Mouse (Mus musculus) limb, embryonic 14.5 days (tissue): Measurements from ENCODE around the gene Tapbp. TPM values are rescaled to one million over a fixed set of nuclear protein-coding genes. Genes with fewer than 3 reads are reported as not detected.
A peak's percentile ranks its signal among the peaks of the same experiment; 100 is the strongest.

ENCODE experiments used
- ATAC-seq: fragments of 200-750 bp; cut with Nextera tagmentation; 2 replicates; pipeline ENCODE4 v1.8.0; 2017; ENCODE audit warnings: low read depth, moderate number of reproducible peaks, moderate TSS enrichment; ENCODE audit not compliant: low FRiP score
- DNase-seq: peaks from one replicate; pipeline ENCODE4 v3.0.0-alpha.2; 2015; ENCODE audit warnings: low spot score
- H3K27ac ChIP-seq: fragments of 300-500 bp; sonication (generic); replicated peaks from 2 replicates; pipeline ENCODE4 v1.5.1; 2014; ENCODE audit warnings: low read depth, mild to moderate bottlenecking, low read length, moderate library complexity, mixed read lengths
- H3K27me3 ChIP-seq: fragments of 300-500 bp; sonication (generic); 2 replicates; pipeline ENCODE4 v1.6.1; 2014; ENCODE audit warnings: low read length, mixed read lengths; ENCODE audit not compliant: control insufficient read depth, insufficient read depth
- H3K36me3 ChIP-seq: fragments of 300-500 bp; sonication (generic); 2 replicates; pipeline ENCODE4 v1.6.1; 2014; ENCODE audit warnings: mild to moderate bottlenecking, low read length, moderate library complexity, mixed read lengths; ENCODE audit not compliant: control insufficient read depth, insufficient read depth
- H3K4me1 ChIP-seq: fragments of 300-500 bp; sonication (generic); 2 replicates; pipeline ENCODE4 v1.6.1; 2014; ENCODE audit warnings: antibody characterized with exemption, low read length, mixed read lengths; ENCODE audit not compliant: control insufficient read depth, insufficient read depth
- H3K4me2 ChIP-seq: fragments of 300-500 bp; sonication (generic); replicated peaks from 2 replicates; pipeline ENCODE4 v1.6.1; 2014; ENCODE audit warnings: low read depth, mild to moderate bottlenecking, low read length, moderate library complexity; ENCODE audit not compliant: severe bottlenecking
- H3K4me3 ChIP-seq: fragments of 300-500 bp; sonication (generic); replicated peaks from 2 replicates; pipeline ENCODE4 v1.5.1; 2014; ENCODE audit warnings: low read length
- H3K9ac ChIP-seq: fragments of 300-500 bp; sonication (generic); 2 replicates; pipeline ENCODE4 v1.6.1; 2014; ENCODE audit warnings: mild to moderate bottlenecking, low read depth, low read length, moderate library complexity; ENCODE audit not compliant: severe bottlenecking
- H3K9me3 ChIP-seq: fragments of 300-500 bp; sonication (generic); 2 replicates; pipeline ENCODE4 v1.6.1; 2016; ENCODE audit warnings: low read length; ENCODE audit not compliant: control insufficient read depth
- POLR2A ChIP-seq: fragments of 200-500 bp; IDR thresholded peaks from 2 replicates; pipeline ENCODE4 v1.8.0; 2012; ENCODE audit warnings: inconsistent platforms, mild to moderate bottlenecking, moderate library complexity, borderline replicate concordance; ENCODE audit not compliant: insufficient read depth, insufficient read length; ENCODE audit errors: extremely low read depth
- WGBS: fragments of 180-500 bp; shearing (Covaris S2); extraction: QIAGEN DNeasy Blood & Tissue Kit; methylation state at CpG from one replicate; pipeline ENCODE4 v1.1.7; 2014; 5-methylcytosine and 5-hydroxymethylcytosine counted together
- polyA plus RNA-seq, 2 experiments: library from polyadenylated mRNA; depleted of rRNA in 1 of 2; stranded (reverse) in 1 of 2; unstranded in 1 of 2; fragments of >200 nt; fragmentation: Nextera tagmentation in 1 of 2; extraction: Ambion mirVana in 1 of 2; gene quantifications; 2 replicates each; pipeline versions ENCODE4 v1.2.1 to v1.2.3; 2012 to 2014

Gene Tapbp
- polyA plus RNA-seq, 2 experiments, result 18.7 to 28.9 TPM

DNA sequence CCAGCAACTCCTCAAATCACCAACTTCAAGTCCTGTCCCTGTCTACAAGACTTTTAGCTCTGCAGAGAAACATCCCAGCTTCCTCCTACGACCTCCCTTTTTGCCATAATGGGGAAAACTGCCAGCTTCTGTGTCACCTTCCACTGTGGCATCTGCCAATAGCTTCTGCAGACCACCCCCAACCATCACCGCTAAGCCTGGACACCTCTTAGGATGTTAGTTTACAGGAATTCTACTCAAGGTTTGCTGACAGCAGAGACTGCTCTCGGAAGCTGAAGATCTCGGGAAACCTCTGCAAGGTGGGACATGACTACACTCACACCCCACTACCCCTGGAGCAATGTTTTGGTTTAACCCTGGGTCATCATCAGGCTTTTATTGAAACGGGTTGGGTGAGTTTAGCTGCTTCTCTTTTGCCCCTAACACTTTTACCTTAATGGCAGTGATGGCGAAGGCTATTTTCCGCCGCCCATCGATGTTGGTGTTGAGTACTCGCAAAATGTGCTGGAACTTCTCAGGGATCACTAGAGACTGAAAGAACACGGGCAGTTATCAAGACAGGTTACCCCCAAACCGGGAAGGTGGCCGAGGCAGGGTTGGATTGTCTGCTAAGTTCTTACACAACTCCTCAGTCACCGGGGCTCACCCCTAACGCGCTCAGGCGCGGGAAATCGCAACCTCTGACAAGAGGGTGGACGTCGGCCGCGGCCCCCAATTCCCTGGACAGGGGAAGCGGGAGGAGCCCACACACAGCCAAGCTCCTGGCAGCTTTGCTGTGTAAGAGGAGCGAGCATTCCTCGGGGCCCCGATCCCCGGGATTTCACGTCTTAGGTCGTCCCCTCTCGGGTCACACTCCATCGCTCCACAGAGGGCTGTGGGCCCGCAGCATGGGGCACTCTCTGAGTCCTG is 39.2 kb downstream of the Tapbp start:
- ATAC-seq, result peak; percentile 7
- DNase-seq, result no peak
- WGBS, result 1% methylated on average over 33 of the region's 33 CpGs

DNA sequence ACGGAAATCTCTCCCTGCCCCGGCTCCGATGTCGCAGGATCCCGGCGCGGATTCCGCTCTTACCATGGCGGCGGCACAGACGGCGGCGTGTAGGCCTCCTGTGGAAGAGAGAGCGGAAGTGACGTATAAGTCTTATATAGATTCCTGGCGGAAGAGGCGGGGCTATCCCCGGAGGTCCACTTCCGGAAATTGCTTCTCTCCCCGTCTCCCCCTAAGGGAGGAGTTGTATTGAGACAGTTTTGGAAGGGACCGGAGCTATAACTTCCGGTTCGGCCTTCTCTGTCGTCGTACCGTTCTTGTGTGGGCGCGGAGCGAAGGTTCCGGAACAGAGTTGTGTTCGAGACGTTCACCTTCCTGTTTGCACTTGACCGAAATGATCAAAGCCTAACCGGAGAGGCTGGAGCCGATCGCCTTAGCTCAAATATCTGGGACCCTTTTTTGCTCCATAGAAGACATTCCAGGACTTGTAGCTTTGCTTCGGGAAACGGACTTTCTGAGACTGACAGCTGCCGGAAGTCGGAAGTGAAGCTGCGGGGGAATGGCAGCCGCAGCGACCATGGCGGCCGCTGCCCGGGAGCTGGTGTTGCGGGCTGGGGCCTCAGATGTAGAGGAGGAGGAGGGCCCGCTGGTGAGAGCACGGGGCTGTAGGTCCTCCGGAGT is 40.0 kb downstream of the Tapbp start, which contains the start of the genes Vps52 and Rps18:
Gene Vps52 (plus strand): TSS at position 258 of the 660 bp plus-strand sequence.
Gene Rps18 (minus strand): TSS at position 447 of the 660 bp plus-strand sequence.
- Histone ChIP-seq H3K9me3 (no peaks in the 10 kb centered on the region), H3K27ac (peak within 1 kb of the TSS; percentile 91), H3K27me3 (no peaks in the 10 kb centered on the region), H3K4me2 (peak within 1 kb of the TSS; percentile 99), H3K4me1 (peaks cover 33% of the 10 kb centered on the region), H3K36me3 (peaks cover 59% of the 10 kb centered on the region), H3K4me3 (peak within 1 kb of the TSS; percentile 95), H3K9ac (peak within 1 kb of the TSS; percentile 96)
- under 1% methylated on average over 48 of the region's 50 CpGs for whole genome bisulfite sequencing
- peak; percentile 98; the same call in 1 of the 2 replicates for TF ChIP-seq POLR2A
- peak; percentile 88 for ATAC-seq
- peak; percentile 99 for DNase-seq

More for the DNA sequence above, 39.2 kb downstream of the Tapbp start:
- Histone ChIP-seq H3K36me3 (peaks cover 60% of the 10 kb centered on the region), H3K9ac (peak overlapping the region; percentile 96), H3K4me1 (peaks cover 38% of the 10 kb centered on the region), H3K9me3 (no peaks in the 10 kb centered on the region), H3K4me3 (peak overlapping the region; percentile 95), H3K4me2 (peak overlapping the region; percentile 99), H3K27me3 (no peaks in the 10 kb centered on the region), H3K27ac (peak overlapping the region; percentile 91)
- no peak for TF ChIP-seq POLR2A

DNA sequence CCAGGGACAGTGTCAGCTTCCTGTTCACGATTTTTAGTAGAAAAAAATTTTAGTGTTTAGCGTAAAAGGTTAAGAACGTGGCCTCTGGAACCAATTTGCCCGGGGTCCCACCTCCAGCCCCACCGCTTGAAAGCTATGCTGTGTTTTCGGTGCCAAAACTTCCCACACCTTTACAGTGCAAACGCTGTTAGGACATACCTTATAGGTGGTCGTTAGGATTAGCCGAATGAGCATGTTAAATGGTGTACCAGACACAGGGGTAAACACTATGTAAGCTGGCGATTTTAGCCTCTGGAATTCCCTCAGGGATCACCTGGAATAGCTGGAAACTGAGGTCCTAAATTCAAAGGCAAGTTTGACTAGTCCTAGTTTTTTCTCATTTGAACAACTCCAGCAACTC is 40.6 kb downstream of the Tapbp start:
- TF ChIP-seq POLR2A, result no peak
- no peaks in the 10 kb centered on the region for H3K27me3 ChIP-seq
- H3K4me2 ChIP-seq, result peak overlapping the region; percentile 74
- WGBS, result 5% methylated on average over 10 of the region's 10 CpGs
- no peak for ATAC-seq
- H3K4me1 ChIP-seq, result peaks cover 33% of the 10 kb centered on the region
- H3K9ac ChIP-seq, result peak overlapping the region; percentile 66
- peak overlapping the region; percentile 95 for H3K4me3 ChIP-seq
- H3K36me3 ChIP-seq, result peaks cover 59% of the 10 kb centered on the region
- H3K9me3 ChIP-seq, result no peaks in the 10 kb centered on the region
- H3K27ac ChIP-seq, result peak overlapping the region; percentile 80; the same call in 1 of the 2 replicates
- no peak for DNase-seq

DNA sequence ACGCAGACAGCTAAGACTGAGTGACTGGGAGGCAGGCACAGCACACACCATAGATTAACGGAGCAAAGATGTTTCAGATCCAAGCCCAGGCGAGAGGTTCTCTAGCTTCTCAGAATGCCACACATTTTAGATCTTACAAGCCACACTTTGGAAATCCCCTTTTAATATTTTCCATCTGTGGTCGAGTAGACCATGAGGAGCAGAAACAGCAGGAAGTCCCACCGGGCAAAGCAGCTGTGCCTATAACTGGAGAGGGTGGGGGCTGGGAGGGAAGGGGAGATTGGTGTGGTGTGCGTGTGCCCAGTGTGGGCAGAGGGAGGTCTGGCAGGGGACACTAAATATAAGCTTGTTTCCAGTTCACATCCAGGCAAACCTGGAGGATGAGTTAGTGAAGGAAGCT is 41.8 kb downstream of the Tapbp start:
- DNase-seq, result no peak
- Histone ChIP-seq H3K4me1 (peaks cover 24% of the 10 kb centered on the region), H3K27me3 (no peaks in the 10 kb centered on the region), H3K4me3 (no peak overlapping the region), H3K9ac (no peak overlapping the region), H3K36me3 (peaks cover 56% of the 10 kb centered on the region), H3K9me3 (no peaks in the 10 kb centered on the region), H3K4me2 (no peak overlapping the region), H3K27ac (no peak overlapping the region)
- 52% methylated on average over 6 of the region's 6 CpGs for WGBS
- no peak for ATAC-seq
- TF ChIP-seq POLR2A, result no peak

DNA sequence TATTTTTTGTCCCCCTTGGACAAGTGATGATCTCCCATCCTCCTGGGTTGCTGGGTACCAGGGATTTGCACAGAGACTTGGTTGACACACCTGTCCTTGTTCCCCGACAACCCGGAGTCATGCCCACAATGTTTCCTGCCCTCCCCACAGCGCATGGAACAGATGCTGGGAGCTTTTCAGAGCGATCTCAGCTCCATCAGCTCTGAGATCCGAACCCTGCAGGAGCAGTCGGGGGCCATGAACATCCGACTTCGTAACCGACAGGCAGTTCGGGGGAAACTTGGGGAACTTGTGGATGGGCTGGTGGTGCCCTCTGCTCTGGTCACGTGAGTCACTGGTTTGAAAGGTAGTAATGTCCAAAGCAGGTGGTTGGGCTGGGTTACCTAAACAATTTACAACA is 42.8 kb downstream of the Tapbp start:
- Histone ChIP-seq H3K4me3 (no peak overlapping the region), H3K36me3 (peaks cover 56% of the 10 kb centered on the region), H3K27me3 (no peaks in the 10 kb centered on the region), H3K4me1 (peaks cover 17% of the 10 kb centered on the region), H3K4me2 (no peak overlapping the region), H3K9me3 (no peaks in the 10 kb centered on the region), H3K9ac (no peak overlapping the region), H3K27ac (no peak overlapping the region)
- no peak for DNase-seq
- 94% methylated on average over 11 of the region's 11 CpGs for WGBS
- TF ChIP-seq POLR2A, result no peak
- no peak for ATAC-seq
